In the genomic region with DNA sequence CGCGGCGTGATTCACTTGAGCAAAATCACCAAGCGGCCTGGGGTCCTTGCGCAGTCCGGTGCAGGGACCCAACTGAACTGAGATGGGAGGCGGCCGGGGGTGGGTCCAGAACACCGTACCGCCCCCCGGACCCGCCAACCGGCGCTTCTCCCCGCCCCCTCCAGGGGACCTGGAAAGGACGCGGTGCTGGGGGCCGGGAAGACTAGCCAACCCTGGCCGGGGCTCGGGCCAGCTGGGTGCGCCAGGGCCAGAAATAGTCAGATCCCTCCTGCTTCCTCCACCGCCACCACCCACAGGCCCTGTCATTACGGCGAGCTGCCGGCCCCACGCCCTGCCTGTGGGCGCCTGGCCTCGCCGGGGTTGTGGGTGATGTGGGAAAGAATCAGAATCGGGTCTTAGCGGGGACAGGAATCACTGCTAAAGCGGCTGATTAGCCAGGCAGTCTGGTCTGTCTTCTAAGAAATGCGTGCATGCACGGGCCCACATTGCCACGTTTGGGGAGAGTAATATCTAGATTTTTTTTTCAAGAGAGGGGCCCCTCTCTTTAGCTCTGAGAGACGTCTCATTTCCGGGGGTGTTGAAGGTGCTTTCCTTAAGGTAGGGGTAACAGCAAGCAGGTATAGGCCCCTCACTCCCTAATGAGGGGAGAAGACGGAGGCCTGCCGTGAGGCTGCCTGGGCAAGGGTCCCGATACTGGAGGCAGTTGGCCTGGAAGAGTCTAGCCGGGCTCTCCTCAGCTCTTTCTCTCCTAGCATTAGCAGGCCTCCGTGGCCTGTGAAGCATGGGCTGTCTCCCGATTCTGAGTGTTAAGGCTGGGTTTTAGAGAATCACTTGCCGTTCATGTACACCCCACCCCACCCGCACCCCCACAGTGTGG, we compare ENCODE assay signal across 8 mouse cellular contexts. TPM values are rescaled to one million over a fixed set of nuclear protein-coding genes. Genes with fewer than 3 reads are reported as not detected.
A peak's percentile ranks its signal among the peaks of the same experiment; 100 is the strongest.
DNase-seq lines count a peak whose midpoint lies in the region; ATAC-seq and TF ChIP-seq lines count a peak whose summit lies in the region.

TSS of gene Plcd1 (minus strand) at position 84 of the 877 bp plus-strand sequence.

- H3K4me2 ChIP-seq in heart, embryonic 12.5 days, result peak within 1 kb of the TSS; percentile 95
- H3K4me2 ChIP-seq in kidney, embryonic 16.5 days (replicated peaks; ENCODE audit: low read depth, low read length), result peak within 1 kb of the TSS; percentile 78
- peak within 1 kb of the TSS; percentile 67 for H3K4me2 ChIP-seq in midbrain, postnatal 0 days (ENCODE audit: low read depth, low read length, poor library complexity, severe bottlenecking)

- peak within 1 kb of the TSS; percentile 71 for H3K9ac ChIP-seq in heart, embryonic 12.5 days
- peak within 1 kb of the TSS; percentile 55 for H3K9ac ChIP-seq in kidney, embryonic 16.5 days (replicated peaks; ENCODE audit: low read length)
- peak within 1 kb of the TSS; percentile 64 for H3K9ac ChIP-seq in midbrain, postnatal 0 days (replicated peaks; ENCODE audit: low read length, poor library complexity, severe bottlenecking)

- WGBS in thymus, adult 2 months, result 17% methylated on average over 45 of the region's 45 CpGs
- 8% methylated on average over 45 of the region's 45 CpGs for WGBS in forebrain, embryonic 10.5 days
- WGBS in heart, embryonic 12.5 days, result 10% methylated on average over 45 of the region's 45 CpGs
- 9% methylated on average over 45 of the region's 45 CpGs for WGBS in kidney, embryonic 16.5 days
- WGBS in midbrain, postnatal 0 days, result 7% methylated on average over 36 of the region's 45 CpGs

- H3K27ac ChIP-seq in thymus, adult 2 months (ENCODE audit: control insufficient read depth, insufficient read depth, low read length), result no peak within 1 kb of the TSS
- H3K27ac ChIP-seq in forebrain, embryonic 10.5 days, result peak within 1 kb of the TSS; percentile 65
- peak within 1 kb of the TSS; percentile 65 for H3K27ac ChIP-seq in heart, embryonic 12.5 days (ENCODE audit: poor library complexity, severe bottlenecking)
- peak within 1 kb of the TSS; percentile 39; the same call in 1 of the 2 replicates for H3K27ac ChIP-seq in kidney, embryonic 16.5 days (ENCODE audit: low read length)
- H3K27ac ChIP-seq in midbrain, postnatal 0 days (ENCODE audit: low read depth, low read length), result 0 out of 2 replicates have a peak within 1 kb of the TSS, but pooled peaks have one; percentile 32

- TF ChIP-seq CTCF in thymus, adult 2 months (IDR thresholded peaks at IDR 0.05; ENCODE audit: borderline replicate concordance, control insufficient read depth, extremely low read depth, insufficient read depth, low read length, poor library complexity), result no peak
- peak; percentile 24; the same call in 1 of the 2 replicates for TF ChIP-seq CTCF in midbrain, postnatal 0 days (IDR thresholded peaks at IDR 0.05)

- peak within 1 kb of the TSS; percentile 15 for H3K4me3 ChIP-seq in thymus, adult 2 months (ENCODE audit: control insufficient read depth, insufficient read depth, low read length)
- H3K4me3 ChIP-seq in forebrain, embryonic 10.5 days, result peak within 1 kb of the TSS; percentile 64
- peak within 1 kb of the TSS; percentile 66 for H3K4me3 ChIP-seq in heart, embryonic 12.5 days
- H3K4me3 ChIP-seq in kidney, embryonic 16.5 days (ENCODE audit: low read length), result peak within 1 kb of the TSS; percentile 60
- H3K4me3 ChIP-seq in midbrain, postnatal 0 days (ENCODE audit: low read depth, low read length), result peak within 1 kb of the TSS; percentile 53

- no peaks in the 10 kb centered on the region for H3K9me3 ChIP-seq in forebrain, embryonic 10.5 days
- no peaks in the 10 kb centered on the region for H3K9me3 ChIP-seq in heart, embryonic 12.5 days (replicated peaks)
- H3K9me3 ChIP-seq in kidney, embryonic 16.5 days (ENCODE audit: low read length), result no peaks in the 10 kb centered on the region
- no peaks in the 10 kb centered on the region for H3K9me3 ChIP-seq in midbrain, postnatal 0 days (ENCODE audit: low read length)

- no peaks in the 10 kb centered on the region for H3K4me1 ChIP-seq in thymus, adult 2 months (replicated peaks; ENCODE audit: control insufficient read depth, insufficient read depth, low read length)
- peaks cover 73% of the 10 kb centered on the region for H3K4me1 ChIP-seq in forebrain, embryonic 10.5 days
- H3K4me1 ChIP-seq in heart, embryonic 12.5 days (replicated peaks), result peaks cover 32% of the 10 kb centered on the region
- peaks cover 31% of the 10 kb centered on the region for H3K4me1 ChIP-seq in kidney, embryonic 16.5 days (ENCODE audit: insufficient read depth, low read length)
- peaks cover 5% of the 10 kb centered on the region; the same call in 1 of the 2 replicates for H3K4me1 ChIP-seq in midbrain, postnatal 0 days (ENCODE audit: insufficient read depth, low read length)

- no peaks in the 10 kb centered on the region for H3K36me3 ChIP-seq in thymus, adult 2 months (ENCODE audit: control insufficient read depth, insufficient read depth, low read length)
- H3K36me3 ChIP-seq in forebrain, embryonic 10.5 days (replicated peaks), result no peaks in the 10 kb centered on the region
- no peaks in the 10 kb centered on the region for H3K36me3 ChIP-seq in heart, embryonic 12.5 days
- no peaks in the 10 kb centered on the region for H3K36me3 ChIP-seq in kidney, embryonic 16.5 days (ENCODE audit: insufficient read depth, low read length)
- H3K36me3 ChIP-seq in midbrain, postnatal 0 days (ENCODE audit: insufficient read depth, low read length), result no peaks in the 10 kb centered on the region

- no peak for TF ChIP-seq POLR2A in thymus, adult 2 months (IDR thresholded peaks at IDR 0.05; ENCODE audit: control insufficient read depth, extremely low read depth, insufficient read depth, low read length, poor library complexity)

- peak; percentile 6 for DNase-seq in thymus, adult 2 months
- DNase-seq in thymus, postnatal 10 days (ENCODE audit: low spot score in 2 of 2), result no peak
- peak; percentile 61 for DNase-seq in forebrain, embryonic 10.5 days (ENCODE audit: extremely low spot score, low spot score)
- DNase-seq in liver, result peak; percentile 73
- DNase-seq in midbrain, postnatal 0 days (ENCODE audit: low spot score), result peak; percentile 85
- peak; percentile 96 for DNase-seq in testis, postnatal 10 days (ENCODE audit: low spot score)

- peak; percentile 85 for ATAC-seq in heart, embryonic 12.5 days (ENCODE audit: insufficient number of reproducible peaks, low FRiP score)
- peak; percentile 88 for ATAC-seq in kidney, embryonic 16.5 days (ENCODE audit: low FRiP score, low TSS enrichment)
- ATAC-seq in midbrain, postnatal 0 days (ENCODE audit: low FRiP score), result peak; percentile 84

- peaks cover 10% of the 10 kb centered on the region; the same call in 1 of the 2 replicates for H3K27me3 ChIP-seq in thymus, adult 2 months (ENCODE audit: control insufficient read depth, insufficient read depth, low read length)
- H3K27me3 ChIP-seq in forebrain, embryonic 10.5 days (ENCODE audit: poor library complexity, severe bottlenecking), result peaks cover 77% of the 10 kb centered on the region
- 0 out of 2 replicates have a peak, but pooled peaks cover 10% of the 10 kb centered on the region for H3K27me3 ChIP-seq in heart, embryonic 12.5 days (replicated peaks)
- peaks cover 3% of the 10 kb centered on the region; the same call in 1 of the 2 replicates for H3K27me3 ChIP-seq in kidney, embryonic 16.5 days (ENCODE audit: insufficient read depth, low read length)
- H3K27me3 ChIP-seq in midbrain, postnatal 0 days (ENCODE audit: insufficient read depth, low read length), result peaks cover 4% of the 10 kb centered on the region; the same call in 1 of the 2 replicates

RNA-seq across cellular contexts. Expression of gene Plcd1, which starts in this region (rescaled TPM):
- 17.7 and 22.7 TPM in 2 replicates for polyA plus RNA-seq in thymus, adult 2 months (2012; rRNA removed)
- 13.0 and 13.7 TPM in 2 replicates for polyA plus RNA-seq in forebrain, embryonic 10.5 days (2016; fragmentation: Nextera tagmentation; extraction: Ambion mirVana)
- 19.1 and 20.7 TPM in 2 replicates for polyA plus RNA-seq in heart, embryonic 12.5 days (2016; fragmentation: Nextera tagmentation; extraction: Ambion mirVana)
- polyA plus RNA-seq in kidney, embryonic 16.5 days (2015; fragmentation: Nextera tagmentation; extraction: Ambion mirVana), result 25.3 and 26.9 TPM in 2 replicates
- total RNA-seq in midbrain, postnatal 0 days (2014; rRNA removed), result 12.2 and 17.4 TPM in 2 replicates
- polyA plus RNA-seq in midbrain, postnatal 0 days (2015; fragmentation: Nextera tagmentation; extraction: Ambion mirVana), result 10.9 and 11.8 TPM in 2 replicates

Comparison
In these comparisons a context has a peak if more than half of its experiments do, and no peak if none do; other contexts are left out.
1. DNase-seq: peak in thymus, adult 2 months (single experiment), forebrain, embryonic 10.5 days (single experiment), liver (single experiment), midbrain, postnatal 0 days (single experiment) and testis, postnatal 10 days (single experiment); none in thymus, postnatal 10 days (0 of 2).
2. H3K4me3 ChIP-seq: peak in every context shown above with its lines; median percentile 66 in heart, embryonic 12.5 days; 64 in forebrain, embryonic 10.5 days; 60 in kidney, embryonic 16.5 days; 53 in midbrain, postnatal 0 days; 15 in thymus, adult 2 months.
3. Peak in every context shown above with its lines, with median percentiles within 50 percentile points of each other: ATAC-seq, H3K4me2 ChIP-seq and H3K9ac ChIP-seq.